Mouse (Mus musculus) mouse trophoblast stem cell (cell line): ENCODE results near the gene Lsm3.
"Not testable (repeated sequence)": the region's sequence is repeated elsewhere in the genome, so short reads cannot be mapped to it uniquely, and the experiment has no call there.

Experiments used
- in situ Hi-C, 2 experiments: fragments of 300-500 bp; cut with MseI, MboI; formaldehyde crosslinking; loops; 2 replicates in 1 of 2; 3 replicates in 1 of 2; pipeline ENCODE4 v1.15.1; 2025

Lsm3 gene

DNA sequence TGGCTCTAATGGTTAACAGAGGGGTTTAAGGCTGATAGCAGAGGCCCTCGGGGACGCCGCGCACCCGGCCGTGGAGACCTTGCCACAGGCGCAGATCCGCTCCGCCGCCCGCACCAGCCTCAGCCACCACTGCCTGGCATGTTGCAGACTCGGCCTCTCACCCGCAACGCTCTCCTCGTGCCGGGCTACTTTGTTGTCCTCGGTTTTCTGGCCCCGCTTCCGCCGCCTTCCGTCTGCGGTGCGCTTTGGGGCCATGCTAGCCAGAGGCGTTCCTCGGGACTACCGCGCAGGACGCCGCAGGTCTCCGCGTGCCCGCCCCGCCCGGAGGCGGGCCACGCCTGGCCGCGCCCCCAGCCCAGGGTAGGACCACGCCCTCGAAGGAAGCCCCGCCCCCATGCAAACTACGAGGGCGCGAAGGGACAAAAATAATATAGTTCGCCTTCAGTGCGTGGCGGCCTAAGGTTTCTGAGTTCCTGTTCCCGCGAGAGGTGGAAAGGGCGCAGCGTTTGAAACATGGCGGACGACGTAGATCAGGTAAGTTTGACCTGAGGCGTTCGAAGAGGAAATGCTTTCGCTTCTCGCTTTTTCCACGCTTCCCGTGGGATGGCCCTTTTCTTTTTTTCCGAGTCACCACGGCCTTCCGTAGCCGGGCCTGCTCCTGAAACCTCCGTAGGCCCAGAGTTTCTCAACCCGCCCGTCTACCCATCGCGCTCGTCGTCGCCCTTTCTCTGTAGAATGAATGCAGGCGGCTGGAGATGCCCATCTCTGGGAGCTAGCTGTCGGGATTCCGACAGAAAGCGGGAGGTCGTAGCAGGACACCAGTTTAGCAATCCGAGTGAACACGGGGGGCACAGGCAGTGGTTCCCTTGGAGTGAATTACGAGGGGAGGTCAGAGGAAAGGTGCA, at the start of gene Lsm3, which contains the start of gene Xpc:
Gene Lsm3 (plus strand): TSS at position 384 of the 905 bp plus-strand sequence.
Gene Xpc (minus strand): TSS at position 344 of the 905 bp plus-strand sequence.
- in situ Hi-C loops, result no loop called here

DNA sequence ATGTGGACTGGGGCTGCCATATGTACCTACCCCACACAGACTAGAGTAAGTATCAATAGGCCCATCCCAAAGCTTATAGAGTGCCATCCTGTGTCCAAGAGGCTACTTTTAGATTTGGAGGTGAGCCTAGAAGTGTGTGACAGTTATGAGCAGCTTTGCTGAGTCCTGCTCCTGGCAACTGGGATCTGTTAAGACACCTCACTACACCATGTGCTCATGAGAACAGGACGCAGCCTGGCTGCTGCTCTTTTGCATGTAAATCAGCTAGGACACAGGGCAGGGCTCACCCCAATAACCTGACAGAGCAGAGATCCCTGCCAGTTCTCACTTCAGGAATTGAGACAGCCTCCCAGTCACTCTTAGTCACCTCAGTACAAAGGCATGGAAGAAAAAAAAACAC, 48.6 kb upstream of the Lsm3 start:
- in situ Hi-C loops, result no loop called here

DNA sequence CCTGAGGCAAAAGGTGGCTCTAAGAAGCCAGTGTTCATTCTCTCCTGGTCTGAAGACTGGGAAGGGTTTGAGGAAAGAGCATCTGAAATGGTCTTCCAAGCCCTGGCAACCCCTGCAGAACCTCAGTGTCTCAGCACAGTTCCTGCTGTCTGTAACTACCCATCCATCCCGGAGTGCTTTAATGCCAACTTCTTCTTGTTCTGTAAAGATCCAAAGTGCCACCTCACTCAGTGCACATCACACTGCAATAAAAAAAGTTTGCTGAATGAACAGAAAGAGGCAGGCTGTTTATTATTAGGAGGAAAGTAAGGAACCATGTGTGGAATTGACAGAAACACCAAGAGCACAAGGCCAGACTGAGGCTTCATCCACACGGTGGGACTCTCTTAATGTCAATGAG, 45.0 kb upstream of the Lsm3 start:
- in situ Hi-C loops, result no loop called here

DNA sequence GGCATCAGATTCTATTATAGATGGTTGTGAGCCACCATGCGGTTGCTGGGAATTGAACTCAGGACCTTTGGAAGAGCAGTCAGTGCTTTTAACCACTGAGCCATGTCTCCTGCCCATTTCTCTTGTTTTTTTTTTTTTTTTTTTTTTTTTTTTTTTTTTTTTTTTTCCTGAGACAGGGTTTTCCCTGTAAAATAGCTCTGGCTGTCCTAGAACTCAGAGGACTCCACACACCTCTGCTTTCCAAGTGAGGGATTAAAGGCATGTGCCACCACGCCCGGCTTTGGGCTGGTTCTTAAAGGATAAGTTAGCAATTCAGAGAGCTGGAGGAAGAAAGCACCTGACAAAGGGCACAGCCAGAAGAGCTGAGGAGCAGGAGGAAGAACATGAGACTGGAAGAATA, 44.3 kb upstream of the Lsm3 start:
- in situ Hi-C loops, result not testable (repeated sequence)

DNA sequence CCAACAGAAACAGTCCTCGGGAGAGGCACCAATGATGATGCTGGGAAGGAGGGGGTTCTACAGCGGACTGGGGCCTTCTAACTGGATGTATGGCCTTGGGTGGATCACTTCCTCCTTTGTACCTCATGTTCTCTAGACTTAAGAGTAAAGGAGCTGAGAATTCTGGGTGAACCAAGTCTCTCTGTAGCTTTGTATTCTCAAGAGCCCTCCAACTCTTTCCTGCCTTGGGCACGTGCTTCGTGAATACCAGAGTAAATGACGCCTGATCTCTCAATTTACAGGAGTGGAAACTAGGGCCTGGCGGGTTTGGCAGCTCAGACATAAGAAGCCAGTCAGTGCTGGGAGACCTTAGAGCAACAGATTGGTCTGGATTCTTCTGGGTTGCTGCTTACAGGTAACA, 43.4 kb upstream of the Lsm3 start:
- in situ Hi-C loops, result no loop called here

DNA sequence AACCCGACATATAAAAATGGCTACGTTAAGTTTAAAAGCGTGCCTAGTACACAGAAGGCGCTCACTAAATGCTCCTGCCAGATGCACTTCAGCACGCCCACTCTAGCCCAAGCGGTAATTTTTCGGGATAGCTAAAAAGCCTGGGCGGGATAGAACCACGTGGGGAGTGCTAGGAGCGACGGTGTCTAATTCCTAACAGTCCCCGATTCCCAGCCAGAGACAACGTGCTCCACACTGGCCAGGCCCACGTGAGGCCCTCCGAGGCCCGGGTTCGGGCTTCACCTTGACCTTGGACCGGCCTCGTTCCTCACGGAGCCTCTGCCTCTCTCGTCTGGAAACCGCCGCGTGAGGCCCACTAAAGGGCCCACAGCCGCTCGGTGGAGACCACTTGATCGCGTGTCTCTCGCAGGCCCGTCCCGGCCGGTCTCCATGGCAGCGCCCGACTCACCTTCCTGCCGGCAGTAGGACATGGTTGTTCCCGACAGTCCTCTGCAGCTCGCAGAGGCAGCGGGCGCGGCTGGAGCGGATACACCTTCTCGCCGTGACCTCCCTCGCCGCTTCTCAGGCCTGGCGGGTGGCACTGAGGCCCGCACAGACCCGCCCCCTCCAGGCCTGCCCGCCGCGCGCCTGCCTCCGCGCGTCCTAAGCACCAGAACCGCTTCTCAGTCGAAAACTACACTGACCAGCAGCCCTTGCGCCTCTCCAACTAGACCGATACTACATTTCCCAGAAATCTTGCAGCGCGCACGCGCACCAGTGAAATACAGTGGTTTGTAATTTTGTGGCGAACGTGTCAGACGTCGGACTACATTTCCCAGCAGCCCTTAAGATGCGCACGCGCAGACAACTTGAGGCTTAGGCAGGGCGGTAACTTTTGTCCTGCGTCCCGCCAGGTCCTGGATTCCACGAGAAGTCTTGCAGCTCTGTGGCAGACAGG, 42.6 kb upstream of the Lsm3 start, which contains the start of the genes Chchd4 and Tmem43:
Gene Chchd4 (minus strand): TSS at position 679 of the 937 bp plus-strand sequence.
Gene Tmem43 (plus strand): TSS at position 836 of the 937 bp plus-strand sequence.
- in situ Hi-C loops, result no loop called here

DNA sequence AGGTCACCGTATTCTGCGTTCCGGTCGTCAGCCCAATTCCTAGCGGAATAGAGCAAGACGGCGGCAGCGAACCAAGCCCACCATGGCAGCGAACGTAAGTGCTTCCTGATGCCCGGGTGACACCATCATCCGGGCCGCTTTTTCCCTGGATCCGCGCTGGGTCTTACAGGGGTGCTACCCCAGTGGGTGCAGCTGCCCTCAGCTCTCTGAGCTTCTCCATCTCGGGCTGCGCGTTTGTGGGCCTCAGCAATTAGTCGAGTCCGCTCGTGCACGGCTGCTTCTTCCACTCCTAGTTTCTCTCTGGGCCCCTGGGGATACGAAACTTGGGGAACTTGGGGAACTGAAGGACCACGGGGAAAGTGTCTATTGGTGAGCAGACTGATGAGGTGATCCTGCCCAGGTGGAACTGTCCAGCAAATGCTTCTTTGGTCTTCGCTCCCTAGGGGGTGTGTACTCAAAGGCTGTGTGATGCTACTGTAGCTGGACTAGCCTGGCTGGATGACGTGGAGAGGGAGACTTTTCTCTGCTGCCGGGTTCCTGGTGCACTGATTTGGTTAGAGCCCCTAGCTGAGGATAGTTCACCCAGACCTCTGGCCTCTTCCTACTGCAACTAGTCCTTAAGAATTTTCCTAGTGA, 41.8 kb upstream of the Lsm3 start:
- in situ Hi-C loops, result no loop called here

DNA sequence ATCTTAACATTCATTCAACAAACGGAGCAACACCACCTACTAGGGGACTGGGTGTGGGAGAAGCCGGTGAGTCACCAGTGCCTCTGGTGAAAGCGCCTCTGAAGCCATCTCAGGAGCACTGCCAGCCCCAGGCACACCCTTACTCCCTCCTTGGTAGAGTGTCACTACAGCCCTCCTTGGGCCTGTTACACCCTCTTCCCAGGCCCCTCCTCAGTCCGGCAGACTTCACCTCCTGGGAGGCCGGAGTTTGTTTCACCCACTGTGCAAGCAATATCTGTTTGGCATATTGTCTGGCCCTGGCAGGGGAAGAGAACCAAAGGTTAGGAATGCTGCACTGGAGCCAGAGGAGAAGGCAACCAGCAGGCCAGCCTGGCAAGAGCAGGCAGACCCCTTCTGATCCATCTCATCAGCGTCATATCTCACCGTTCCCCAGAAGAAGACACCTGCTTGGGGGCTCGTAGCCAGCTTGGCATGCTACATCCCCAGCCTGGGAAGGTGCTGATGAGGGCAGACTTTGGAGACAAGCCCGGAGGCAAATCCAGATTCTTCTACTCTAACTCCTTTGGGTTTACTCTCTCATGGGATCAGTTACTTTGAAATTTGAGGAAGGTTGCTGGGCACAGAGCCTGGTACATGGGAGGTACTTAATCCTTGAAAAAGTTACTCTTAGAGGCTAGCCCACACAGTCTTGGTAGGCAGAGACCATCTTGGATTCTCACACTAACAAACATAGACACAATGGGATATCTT, 41.1 kb upstream of the Lsm3 start:
- in situ Hi-C loops, result no loop called here

DNA sequence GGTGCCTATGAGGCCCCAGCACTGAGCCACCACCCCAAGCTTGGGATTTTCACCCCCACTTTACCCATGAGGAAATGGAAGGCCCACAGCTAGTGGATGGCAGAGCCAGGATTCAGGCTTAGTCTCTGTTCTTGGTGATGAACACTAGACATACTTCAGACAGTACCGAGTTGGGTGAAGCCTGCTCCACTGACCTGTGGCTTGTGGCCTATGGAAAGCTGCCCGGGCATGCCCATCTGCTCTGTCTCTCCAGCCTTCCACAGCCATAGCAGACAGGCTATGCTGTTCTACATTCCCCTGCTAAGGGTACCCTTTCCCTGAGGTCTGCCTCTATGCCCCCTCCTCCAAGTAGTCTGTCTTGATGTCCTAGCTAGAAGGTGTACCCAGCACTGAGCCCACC, 39.2 kb upstream of the Lsm3 start:
- in situ Hi-C loops, result no loop called here

DNA sequence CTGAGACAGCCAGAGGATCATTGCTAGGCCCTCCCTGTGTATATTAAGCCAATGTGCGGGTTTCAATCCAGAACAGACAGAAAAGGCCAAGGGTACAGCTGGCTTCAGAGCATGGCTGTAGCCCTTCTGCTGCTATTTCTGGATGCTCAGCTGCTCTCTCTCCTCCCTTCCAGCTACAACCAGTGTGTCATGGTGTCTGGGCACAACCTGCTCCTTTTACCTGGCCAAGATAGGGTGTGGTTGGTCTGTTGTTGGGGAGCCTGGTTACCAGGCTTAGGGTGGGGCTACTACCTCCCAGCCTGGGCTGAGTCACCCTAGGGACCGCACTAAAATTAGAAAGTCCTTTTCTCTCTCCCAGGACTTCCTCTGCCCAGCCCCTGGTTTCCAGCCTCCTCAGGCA, 32.4 kb upstream of the Lsm3 start:
- in situ Hi-C loops, result no loop called here

DNA sequence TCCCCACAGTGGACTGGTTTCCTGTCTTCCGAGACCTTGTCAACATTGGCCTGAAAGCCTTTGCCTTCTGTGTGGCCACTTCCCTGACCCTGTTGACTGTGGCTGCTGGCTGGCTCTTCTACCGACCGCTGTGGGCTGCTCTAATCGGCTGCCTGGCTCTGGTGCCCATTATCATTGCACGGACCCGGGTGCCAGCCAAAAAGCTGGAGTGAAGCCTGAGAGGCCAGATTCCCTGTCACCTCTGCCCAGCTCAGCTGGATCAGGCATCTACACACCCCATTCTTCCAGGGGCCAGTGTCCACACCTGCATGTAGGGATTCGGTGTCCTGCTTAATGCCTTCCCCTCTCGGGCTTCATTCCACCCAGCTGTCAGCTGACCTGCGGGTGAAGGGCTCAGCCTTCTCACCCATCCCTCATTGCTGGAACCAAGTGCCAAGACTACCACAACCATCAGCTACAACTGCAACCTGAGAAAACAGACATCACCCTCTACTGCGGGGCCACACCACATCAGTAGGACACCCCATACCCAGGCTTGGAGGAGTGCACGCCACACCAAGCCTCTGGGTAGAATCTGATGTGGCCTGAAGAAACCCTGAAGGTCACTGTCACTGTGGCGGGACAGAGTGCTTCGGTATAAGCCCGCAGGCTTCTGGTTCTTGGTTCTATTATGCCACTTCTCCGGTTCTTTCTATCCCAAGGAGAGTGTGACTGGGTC, 28.8 kb upstream of the Lsm3 start:
- in situ Hi-C loops, result no loop called here

DNA sequence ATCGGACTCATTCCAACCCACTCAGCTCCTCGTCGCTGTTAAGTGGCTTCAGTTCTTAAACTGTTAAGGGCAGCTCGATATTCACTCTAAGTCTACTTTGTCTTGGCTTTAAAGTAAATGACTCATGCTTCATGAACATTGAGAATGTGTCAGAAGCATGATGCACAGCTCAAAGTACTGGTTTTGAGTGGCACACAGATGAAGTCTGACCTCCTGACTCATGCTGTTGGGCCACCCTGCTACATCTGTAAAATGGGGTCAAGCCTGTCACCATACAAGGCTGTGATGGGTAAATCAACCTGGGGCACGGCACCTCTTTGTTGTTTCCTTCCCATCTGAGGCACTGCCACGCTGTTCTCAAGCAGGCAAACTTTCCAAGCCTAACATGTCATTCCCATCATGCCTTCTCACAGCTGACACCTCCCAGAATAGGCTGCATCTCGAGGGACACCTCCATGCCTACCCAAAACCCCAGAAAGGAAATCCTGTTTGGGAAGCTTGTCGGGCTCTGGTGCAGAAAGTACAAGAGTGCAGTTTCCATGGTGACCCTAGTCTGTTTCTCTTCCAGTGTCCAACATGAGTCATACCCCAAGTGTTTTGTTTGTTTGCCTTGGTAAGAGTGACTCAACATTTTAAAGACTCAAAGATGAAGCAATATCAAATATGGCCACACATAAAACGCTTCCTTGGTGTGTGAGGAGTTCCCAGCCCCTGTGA, 27.1 kb upstream of the Lsm3 start:
- in situ Hi-C loops, result no loop called here

DNA sequence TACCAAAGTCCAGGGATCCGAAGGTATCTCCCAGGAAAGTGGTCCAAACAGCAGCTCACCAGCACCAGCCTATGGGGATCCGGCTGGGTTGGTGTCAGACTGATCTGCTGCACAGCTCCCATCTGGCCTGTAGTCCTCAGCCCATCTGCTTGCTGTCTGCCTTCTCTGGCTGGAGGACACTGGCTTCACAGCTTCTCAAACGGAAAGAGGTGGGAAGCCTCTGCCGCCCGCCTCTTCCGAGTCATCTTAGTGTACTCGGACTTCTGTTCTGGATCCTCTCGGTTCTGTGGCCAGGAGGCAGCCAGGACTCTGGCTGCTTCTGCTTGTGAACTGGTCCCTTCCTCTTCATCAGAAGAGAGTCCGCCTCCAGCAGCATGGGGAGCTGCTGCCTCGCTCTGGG, 25.9 kb upstream of the Lsm3 start:
- in situ Hi-C loops, result no loop called here

DNA sequence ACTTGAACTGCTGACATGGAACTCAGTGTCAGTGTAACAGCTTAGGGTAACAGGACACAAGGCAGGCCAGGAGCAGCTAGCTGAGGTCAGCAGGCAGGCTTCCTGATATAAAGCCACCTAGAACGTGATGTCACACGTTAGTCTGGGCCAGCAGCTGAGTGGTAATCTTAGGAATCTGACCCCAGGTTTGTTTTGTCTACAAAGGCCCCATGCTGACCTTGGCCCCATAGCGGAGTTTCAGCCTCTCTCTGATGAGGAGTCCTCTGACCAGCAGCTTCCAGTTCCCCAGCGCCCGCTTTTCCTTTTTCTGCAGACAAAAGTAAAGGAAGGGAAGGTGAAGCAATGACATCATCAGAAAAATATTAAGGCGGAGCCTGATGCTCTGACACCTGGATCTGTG, 24.7 kb upstream of the Lsm3 start:
- in situ Hi-C loops, result no loop called here

DNA sequence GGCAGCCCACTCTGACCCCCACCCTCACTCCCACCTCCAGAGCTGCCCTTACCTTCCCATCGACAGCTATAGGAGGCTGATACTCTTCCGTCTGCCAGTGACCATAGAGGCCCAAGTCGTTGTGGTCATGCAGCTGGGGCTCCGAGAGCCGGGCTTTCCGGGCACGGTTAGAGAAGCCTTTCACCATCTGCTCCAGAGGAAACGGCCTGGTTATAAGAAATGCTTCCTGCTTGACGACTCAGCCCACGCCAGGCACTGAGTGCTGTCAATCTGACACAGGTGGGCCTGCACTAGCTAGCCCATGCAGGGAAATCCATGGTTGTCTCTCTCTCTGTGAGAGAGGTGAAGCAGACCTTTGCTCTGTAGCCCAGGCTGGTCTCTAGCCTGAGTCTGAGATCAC, 22.7 kb upstream of the Lsm3 start:
- in situ Hi-C loops, result no loop called here

DNA sequence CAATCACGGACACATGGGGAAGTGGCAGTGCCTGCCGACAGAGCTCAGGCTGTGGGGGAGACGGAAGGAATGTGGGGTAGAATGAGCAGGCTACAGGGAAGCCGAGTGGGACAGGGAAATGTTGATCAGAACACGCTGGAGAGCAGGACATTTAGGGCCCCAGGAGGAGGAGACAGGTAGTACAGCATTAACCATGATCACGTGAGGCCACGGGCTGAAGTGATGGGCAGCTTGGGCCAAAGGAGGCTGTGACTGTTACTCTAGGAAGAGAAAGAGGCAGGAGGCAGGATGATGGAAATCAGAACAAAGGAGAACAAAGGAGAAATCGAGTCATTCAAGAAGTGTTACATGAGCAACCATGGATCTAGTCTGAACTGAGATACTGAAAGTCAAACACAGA, 21.2 kb upstream of the Lsm3 start:
- in situ Hi-C loops, result no loop called here

DNA sequence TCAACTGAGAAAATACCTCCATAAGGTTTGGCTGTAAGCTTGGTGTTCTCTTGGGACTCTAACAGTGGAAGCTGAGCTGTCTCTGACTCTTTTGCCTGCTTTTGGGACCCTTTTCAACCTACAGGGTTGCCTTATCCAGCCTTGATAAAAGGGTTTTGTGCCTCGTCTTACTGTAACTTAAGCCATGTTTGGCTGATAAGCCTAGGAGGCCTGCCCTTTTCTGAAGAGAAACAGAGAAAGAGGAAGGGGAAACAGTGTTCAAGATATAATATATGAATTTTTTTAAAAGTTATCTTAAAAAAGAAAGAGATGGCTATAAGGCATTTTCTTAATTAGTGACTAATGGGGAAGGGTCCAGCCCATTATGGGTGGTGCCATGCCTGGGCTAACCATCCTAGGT, 12.4 kb upstream of the Lsm3 start:
- in situ Hi-C loops, result no loop called here

DNA sequence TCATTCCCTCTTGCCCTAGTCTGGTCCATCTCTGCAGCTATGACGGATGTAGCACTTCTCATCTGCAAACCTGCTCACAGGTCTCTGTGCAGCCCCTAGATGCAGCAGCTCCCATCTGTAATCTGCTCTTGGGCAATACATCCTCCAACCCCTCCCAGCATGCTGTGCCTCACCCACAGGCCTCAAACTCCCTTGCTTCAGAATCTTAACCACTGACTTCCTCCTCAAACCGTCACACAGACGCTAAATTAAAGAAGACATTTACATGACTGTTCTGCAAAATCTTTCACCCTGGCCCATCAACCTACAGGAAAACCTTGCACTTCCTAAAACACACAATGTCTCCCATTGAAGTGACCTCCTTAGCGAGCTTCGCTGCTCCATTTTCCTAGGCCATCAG, 9.7 kb upstream of the Lsm3 start:
- in situ Hi-C loops, result no loop called here

DNA sequence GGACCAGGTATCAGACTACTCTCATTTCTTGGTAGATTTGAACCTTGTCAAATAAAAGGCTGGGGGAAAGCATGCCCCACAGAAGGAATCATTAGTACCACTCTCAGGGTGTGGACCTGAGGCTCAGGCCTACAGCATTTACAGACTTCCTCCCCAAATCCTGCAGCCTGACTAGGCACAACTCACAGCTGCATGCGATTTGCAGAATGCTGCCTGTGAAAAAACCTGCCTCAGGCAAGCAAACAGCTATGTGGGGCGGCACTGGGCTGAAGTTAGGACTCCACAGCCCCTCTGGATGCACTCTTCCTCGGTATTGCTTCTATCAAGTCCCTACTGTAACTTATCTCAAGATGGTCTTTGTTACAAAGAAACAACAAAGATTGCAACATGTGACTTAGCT, 7.7 kb upstream of the Lsm3 start:
- in situ Hi-C loops, result no loop called here

DNA sequence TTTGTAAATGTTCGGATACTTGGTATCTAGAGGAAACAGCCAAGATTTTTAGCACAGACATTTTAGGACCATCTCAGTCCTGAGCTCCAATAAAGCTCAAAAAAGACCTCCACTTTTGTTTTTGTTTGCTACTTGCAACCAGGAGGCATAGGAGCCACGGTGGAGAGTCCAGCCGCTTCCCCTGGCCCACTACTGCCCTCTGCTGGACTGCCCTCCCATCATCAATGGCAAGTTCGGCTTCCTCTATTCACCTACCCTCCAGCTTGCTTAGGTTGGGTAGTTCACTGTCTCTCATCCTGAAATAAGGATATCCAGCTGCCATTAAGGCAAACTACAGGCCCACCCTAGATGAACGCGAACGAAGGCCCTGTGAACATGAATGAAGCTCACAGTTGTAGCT, 6.4 kb upstream of the Lsm3 start:
- in situ Hi-C loops, result no loop called here
